Mouse (Mus musculus): ENCODE measurements around the gene Wdr46. TPM values are rescaled to one million over a fixed set of nuclear protein-coding genes. Genes with fewer than 3 reads are reported as not detected.

Wdr46 gene
- polyA plus RNA-seq, 1 experiment from 2014 or later = 29.4 TPM

DNA sequence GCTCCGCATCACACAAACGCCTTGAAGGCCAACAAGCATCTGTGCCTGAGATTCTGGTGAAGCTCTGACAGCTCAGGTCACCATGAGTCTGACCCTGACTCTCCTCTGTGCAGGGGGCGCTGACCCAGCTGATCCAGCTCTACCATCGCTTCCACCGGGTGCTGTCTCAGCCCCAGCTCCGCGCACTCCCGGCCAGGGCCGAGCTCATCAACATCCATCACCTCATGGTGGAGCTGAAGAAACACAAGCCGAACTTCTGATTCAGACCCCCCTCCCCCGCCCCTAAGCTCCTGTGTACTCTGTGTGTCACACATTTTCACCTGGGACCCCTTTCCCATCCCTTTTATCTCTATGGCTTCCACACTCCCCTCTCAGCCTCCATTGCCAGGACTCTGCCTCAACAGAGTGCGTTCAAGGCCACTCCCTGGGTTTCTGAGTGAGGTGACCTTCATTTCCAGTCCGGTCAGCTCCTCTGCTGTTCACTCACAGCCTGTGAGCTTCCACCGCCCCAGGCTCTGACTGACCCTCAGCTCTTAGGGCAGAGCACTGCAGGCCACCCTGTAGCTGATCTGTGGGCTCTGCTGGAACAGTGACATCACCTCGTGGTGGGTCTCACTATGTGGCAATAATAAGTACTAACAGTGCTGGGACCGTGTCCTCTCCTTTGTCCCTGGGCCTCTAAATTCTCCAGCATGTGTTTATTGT is 25.5 kb downstream of the Wdr46 start:
- Histone ChIP-seq H3K9ac (replicated peaks; ENCODE audit: low read depth, low read length) (no peak overlapping the region), H3K27me3 (replicated peaks; ENCODE audit: control insufficient read depth, insufficient read depth, low read length) (no peaks in the 10 kb centered on the region), H3K4me1 (replicated peaks; ENCODE audit: control insufficient read depth, insufficient read depth, low read length) (no peaks in the 10 kb centered on the region), H3K4me3 (replicated peaks; ENCODE audit: low read length) (no peak overlapping the region), H3K9me3 (ENCODE audit: control insufficient read depth, low read length) (no peaks in the 10 kb centered on the region), H3K27ac (ENCODE audit: low read length) (no peak overlapping the region), H3K36me3 (ENCODE audit: control insufficient read depth, insufficient read depth) (peaks cover 9% of the 10 kb centered on the region), H3K4me2 (ENCODE audit: low read length) (no peak overlapping the region)
- ATAC-seq = no peak
- WGBS = 93% methylated on average over 16 of the region's 16 CpGs

DNA sequence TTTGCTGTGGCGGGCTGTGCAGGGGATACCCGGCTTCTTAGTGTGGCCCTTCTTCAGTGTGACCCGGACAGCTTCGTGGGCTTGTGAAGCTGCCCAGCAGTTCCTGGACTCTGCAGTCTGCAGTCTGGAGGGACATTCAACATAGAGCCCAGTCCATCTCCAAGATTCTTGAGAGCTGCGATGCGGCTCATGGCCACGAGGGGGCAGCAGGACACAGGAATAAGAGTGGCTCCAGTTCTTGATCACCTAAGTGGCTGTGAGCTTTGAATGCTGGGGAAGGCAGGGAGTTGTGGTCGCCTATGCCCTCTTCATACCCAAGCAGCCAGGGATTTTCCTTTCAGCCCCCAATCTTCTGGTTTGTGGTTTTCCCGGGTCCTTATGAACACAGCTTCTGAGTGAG is 28.0 kb downstream of the Wdr46 start:
- no peaks in the 10 kb centered on the region for H3K27me3 ChIP-seq (replicated peaks; ENCODE audit: control insufficient read depth, insufficient read depth, low read length)
- H3K36me3 ChIP-seq (ENCODE audit: control insufficient read depth, insufficient read depth) = peaks cover 3% of the 10 kb centered on the region; the same call in 1 of the 2 replicates
- no peaks in the 10 kb centered on the region for H3K9me3 ChIP-seq (ENCODE audit: control insufficient read depth, low read length)
- H3K4me2 ChIP-seq (ENCODE audit: low read length) = no peak overlapping the region
- no peak overlapping the region for H3K4me3 ChIP-seq (replicated peaks; ENCODE audit: low read length)
- WGBS = 3% methylated on average over 9 of the region's 9 CpGs
- no peaks in the 10 kb centered on the region for H3K4me1 ChIP-seq (replicated peaks; ENCODE audit: control insufficient read depth, insufficient read depth, low read length)
- ATAC-seq = peak; percentile 81
- H3K9ac ChIP-seq (replicated peaks; ENCODE audit: low read depth, low read length) = no peak overlapping the region
- H3K27ac ChIP-seq (ENCODE audit: low read length) = no peak overlapping the region

DNA sequence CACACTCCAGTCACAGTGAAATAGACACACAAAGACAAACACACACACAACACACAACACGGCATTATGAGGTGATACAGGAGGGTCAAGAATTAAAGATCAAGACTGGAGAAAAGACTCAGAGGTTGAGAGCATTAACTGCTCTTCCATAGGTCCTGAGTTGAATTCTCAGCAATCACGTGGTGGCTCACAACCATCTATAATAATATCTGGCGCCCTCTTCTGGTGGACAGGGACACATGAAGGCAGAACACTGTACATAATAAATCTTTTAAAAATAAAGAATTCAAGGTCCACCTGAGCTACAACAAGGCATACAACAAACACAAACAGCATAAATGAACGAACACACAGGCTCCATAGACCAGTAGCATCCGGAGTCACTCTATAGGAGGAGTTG is 28.5 kb downstream of the Wdr46 start:
- peak; percentile 67 for ATAC-seq
- H3K27ac ChIP-seq (ENCODE audit: low read length) = no peak overlapping the region
- no peak overlapping the region for H3K4me2 ChIP-seq (ENCODE audit: low read length)
- no peaks in the 10 kb centered on the region for H3K9me3 ChIP-seq (ENCODE audit: control insufficient read depth, low read length)
- no peak overlapping the region for H3K9ac ChIP-seq (replicated peaks; ENCODE audit: low read depth, low read length)
- no peaks in the 10 kb centered on the region for H3K4me1 ChIP-seq (replicated peaks; ENCODE audit: control insufficient read depth, insufficient read depth, low read length)
- peaks cover 3% of the 10 kb centered on the region; the same call in 1 of the 2 replicates for H3K36me3 ChIP-seq (ENCODE audit: control insufficient read depth, insufficient read depth)
- WGBS = 25% methylated on average over 5 of the region's 5 CpGs
- H3K4me3 ChIP-seq (replicated peaks; ENCODE audit: low read length) = no peak overlapping the region
- 0 out of 2 replicates have a peak, but pooled peaks cover under 1% of the 10 kb centered on the region for H3K27me3 ChIP-seq (replicated peaks; ENCODE audit: control insufficient read depth, insufficient read depth, low read length)

DNA sequence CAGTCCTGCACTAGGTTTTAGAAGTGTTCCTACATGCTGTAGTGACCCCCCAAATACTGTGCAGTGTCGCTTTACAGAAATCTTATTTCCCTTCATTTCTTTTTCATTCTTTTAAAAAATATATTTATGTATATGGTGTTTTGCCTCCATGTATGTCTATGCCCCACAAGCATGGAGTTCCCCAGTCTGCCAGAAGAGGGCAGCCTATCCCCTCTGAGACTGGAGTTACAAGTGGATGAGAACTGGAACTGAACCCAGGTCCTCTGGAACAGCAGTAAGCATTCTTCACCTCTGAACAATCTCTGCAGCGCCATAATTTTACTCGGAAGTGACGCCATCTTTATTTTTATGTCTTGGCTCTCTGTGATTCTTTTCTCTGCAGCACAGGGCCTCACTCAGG is 28.9 kb downstream of the Wdr46 start:
- Histone ChIP-seq H3K4me1 (replicated peaks; ENCODE audit: control insufficient read depth, insufficient read depth, low read length) (no peaks in the 10 kb centered on the region), H3K27ac (ENCODE audit: low read length) (no peak overlapping the region), H3K36me3 (ENCODE audit: control insufficient read depth, insufficient read depth) (peaks cover 3% of the 10 kb centered on the region; the same call in 1 of the 2 replicates), H3K9me3 (ENCODE audit: control insufficient read depth, low read length) (no peaks in the 10 kb centered on the region), H3K4me3 (replicated peaks; ENCODE audit: low read length) (no peak overlapping the region), H3K27me3 (replicated peaks; ENCODE audit: control insufficient read depth, insufficient read depth, low read length) (0 out of 2 replicates have a peak, but pooled peaks cover 5% of the 10 kb centered on the region), H3K4me2 (ENCODE audit: low read length) (no peak overlapping the region), H3K9ac (replicated peaks; ENCODE audit: low read depth, low read length) (no peak overlapping the region)
- 75% methylated on average over 4 of the region's 4 CpGs for WGBS
- no peak for ATAC-seq

DNA sequence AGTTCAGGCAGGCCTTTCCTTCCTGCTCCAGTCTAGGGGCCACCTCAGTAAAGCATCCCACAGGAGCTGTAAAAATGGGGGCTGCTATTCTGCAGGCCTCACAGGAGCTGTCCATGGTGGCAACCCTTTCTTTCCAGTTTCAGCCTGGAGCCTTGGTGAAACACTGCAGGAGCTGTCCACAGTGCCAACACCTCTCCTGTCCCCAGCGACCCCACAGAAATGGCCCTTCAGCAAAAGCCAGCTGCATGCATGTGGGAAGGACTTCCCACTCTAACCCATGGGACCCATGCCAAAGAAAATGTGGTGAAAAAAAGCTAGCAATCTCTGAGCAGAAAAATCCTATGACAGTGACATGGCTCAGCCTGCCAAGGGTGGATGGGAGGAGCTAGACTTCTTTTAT is 32.2 kb downstream of the Wdr46 start:
- H3K9me3 ChIP-seq (ENCODE audit: control insufficient read depth, low read length) = no peaks in the 10 kb centered on the region
- no peak overlapping the region for H3K27ac ChIP-seq (ENCODE audit: low read length)
- H3K4me1 ChIP-seq (replicated peaks; ENCODE audit: control insufficient read depth, insufficient read depth, low read length) = no peaks in the 10 kb centered on the region
- H3K4me2 ChIP-seq (ENCODE audit: low read length) = no peak overlapping the region
- 15% methylated on average over 1 of the region's 1 CpGs for WGBS
- no peak overlapping the region for H3K9ac ChIP-seq (replicated peaks; ENCODE audit: low read depth, low read length)
- H3K27me3 ChIP-seq (replicated peaks; ENCODE audit: control insufficient read depth, insufficient read depth, low read length) = peaks cover 21% of the 10 kb centered on the region
- no peak overlapping the region for H3K4me3 ChIP-seq (replicated peaks; ENCODE audit: low read length)
- no peaks in the 10 kb centered on the region for H3K36me3 ChIP-seq (ENCODE audit: control insufficient read depth, insufficient read depth)
- no peak for ATAC-seq

DNA sequence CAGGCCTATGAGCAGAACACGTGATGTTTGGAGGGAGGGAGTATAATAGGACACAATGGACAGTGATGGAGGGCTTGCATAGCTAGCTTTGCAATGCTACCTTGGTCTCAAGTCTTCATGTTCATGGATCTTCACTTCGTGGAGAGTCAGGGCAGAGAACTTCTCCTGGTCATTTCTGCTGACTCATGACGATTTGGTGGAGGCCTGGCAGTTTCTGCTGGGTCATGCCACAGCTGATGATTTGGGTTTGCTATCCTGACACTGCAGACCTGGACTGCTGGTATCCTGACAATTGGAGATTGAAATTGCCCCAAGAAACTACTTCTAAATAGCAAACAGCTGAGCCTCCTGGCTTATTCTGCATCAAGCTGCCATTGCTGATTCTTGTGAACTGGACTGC is 33.1 kb downstream of the Wdr46 start:
- no peak overlapping the region for H3K4me2 ChIP-seq (ENCODE audit: low read length)
- 62% methylated on average over 3 of the region's 3 CpGs for WGBS
- no peak for ATAC-seq

DNA sequence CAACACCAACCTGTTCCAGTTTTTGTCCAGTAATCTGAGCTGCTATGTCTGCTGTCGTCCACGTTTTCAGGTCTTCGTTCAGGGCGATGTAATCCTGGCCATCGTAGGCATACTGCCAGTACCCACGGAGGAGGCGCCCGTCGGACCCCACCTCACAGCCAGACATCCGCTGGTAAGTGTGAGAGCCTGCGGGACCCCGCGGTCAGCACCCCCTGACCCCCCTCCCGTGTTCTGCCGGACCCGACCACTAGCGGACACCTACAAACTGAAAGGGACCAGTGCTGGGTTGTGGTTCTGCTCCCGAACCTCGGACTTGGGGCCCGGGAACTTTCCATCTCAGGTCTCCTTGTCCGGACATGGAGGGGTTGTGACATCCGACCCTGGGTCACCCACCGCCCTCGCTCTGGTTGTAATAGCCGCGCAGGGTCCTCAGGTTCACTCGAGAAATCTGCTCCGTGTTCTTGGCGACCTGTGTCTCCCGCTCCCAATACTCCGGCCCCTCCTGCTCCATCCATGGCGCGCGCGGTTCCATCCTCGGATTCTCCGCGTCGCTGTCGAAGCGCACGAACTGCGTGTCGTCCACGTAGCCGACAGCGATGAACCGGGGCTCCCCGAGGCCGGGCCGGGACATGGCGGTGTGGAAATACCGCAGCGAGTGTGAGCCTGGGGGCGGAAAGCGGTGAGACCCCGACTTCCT is 37.5 kb downstream of the Wdr46 start:
- peak overlapping the region; percentile 56 for H3K4me2 ChIP-seq (ENCODE audit: low read length)
- H3K4me3 ChIP-seq (replicated peaks; ENCODE audit: low read length) = peak overlapping the region; percentile 40
- peaks cover 47% of the 10 kb centered on the region for H3K27me3 ChIP-seq (replicated peaks; ENCODE audit: control insufficient read depth, insufficient read depth, low read length)
- no peaks in the 10 kb centered on the region for H3K36me3 ChIP-seq (ENCODE audit: control insufficient read depth, insufficient read depth)
- WGBS = 3% methylated on average over 57 of the region's 57 CpGs
- no peaks in the 10 kb centered on the region for H3K9me3 ChIP-seq (ENCODE audit: control insufficient read depth, low read length)
- H3K9ac ChIP-seq (replicated peaks; ENCODE audit: low read depth, low read length) = peak overlapping the region; percentile 52
- peaks cover 19% of the 10 kb centered on the region for H3K4me1 ChIP-seq (replicated peaks; ENCODE audit: control insufficient read depth, insufficient read depth, low read length)
- no peak overlapping the region for H3K27ac ChIP-seq (ENCODE audit: low read length)
- ATAC-seq = no peak

More for the DNA sequence above, 33.1 kb downstream of the Wdr46 start:
- H3K9ac ChIP-seq (replicated peaks; ENCODE audit: low read depth, low read length) = no peak overlapping the region
- no peaks in the 10 kb centered on the region for H3K9me3 ChIP-seq (ENCODE audit: control insufficient read depth, low read length)
- no peak overlapping the region for H3K27ac ChIP-seq (ENCODE audit: low read length)
- peaks cover 29% of the 10 kb centered on the region for H3K27me3 ChIP-seq (replicated peaks; ENCODE audit: control insufficient read depth, insufficient read depth, low read length)
- H3K36me3 ChIP-seq (ENCODE audit: control insufficient read depth, insufficient read depth) = no peaks in the 10 kb centered on the region
- H3K4me1 ChIP-seq (replicated peaks; ENCODE audit: control insufficient read depth, insufficient read depth, low read length) = peaks cover 7% of the 10 kb centered on the region; the same call in 1 of the 2 replicates
- no peak overlapping the region for H3K4me3 ChIP-seq (replicated peaks; ENCODE audit: low read length)

DNA sequence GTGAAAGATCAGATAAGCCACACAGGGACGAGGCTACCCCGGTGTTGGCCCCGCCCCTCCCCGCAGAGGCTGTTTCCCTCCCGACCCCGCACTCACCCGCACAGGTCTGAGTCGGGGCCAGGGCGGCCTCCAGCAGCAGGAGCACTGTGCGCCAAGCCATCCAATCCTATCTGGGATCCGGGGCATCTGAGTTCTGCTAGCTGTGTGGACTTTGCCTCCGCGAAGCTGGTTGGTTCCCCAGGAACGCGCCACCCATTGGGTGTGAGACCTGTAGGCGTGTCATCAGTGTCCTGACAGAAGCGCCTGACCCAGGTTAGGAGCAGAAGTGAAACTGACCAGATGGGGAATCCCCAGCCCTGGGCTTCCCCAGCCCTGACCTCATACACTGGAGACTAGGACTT is 38.2 kb downstream of the Wdr46 start:
- Histone ChIP-seq H3K27ac (ENCODE audit: low read length) (no peak overlapping the region), H3K4me3 (replicated peaks; ENCODE audit: low read length) (peak overlapping the region; percentile 40), H3K4me1 (replicated peaks; ENCODE audit: control insufficient read depth, insufficient read depth, low read length) (peaks cover 19% of the 10 kb centered on the region), H3K4me2 (ENCODE audit: low read length) (peak overlapping the region; percentile 56), H3K9me3 (ENCODE audit: control insufficient read depth, low read length) (no peaks in the 10 kb centered on the region), H3K9ac (replicated peaks; ENCODE audit: low read depth, low read length) (peak overlapping the region; percentile 52), H3K27me3 (replicated peaks; ENCODE audit: control insufficient read depth, insufficient read depth, low read length) (peaks cover 47% of the 10 kb centered on the region), H3K36me3 (ENCODE audit: control insufficient read depth, insufficient read depth) (no peaks in the 10 kb centered on the region)
- WGBS = under 1% methylated on average over 17 of the region's 17 CpGs
- no peak for ATAC-seq

DNA sequence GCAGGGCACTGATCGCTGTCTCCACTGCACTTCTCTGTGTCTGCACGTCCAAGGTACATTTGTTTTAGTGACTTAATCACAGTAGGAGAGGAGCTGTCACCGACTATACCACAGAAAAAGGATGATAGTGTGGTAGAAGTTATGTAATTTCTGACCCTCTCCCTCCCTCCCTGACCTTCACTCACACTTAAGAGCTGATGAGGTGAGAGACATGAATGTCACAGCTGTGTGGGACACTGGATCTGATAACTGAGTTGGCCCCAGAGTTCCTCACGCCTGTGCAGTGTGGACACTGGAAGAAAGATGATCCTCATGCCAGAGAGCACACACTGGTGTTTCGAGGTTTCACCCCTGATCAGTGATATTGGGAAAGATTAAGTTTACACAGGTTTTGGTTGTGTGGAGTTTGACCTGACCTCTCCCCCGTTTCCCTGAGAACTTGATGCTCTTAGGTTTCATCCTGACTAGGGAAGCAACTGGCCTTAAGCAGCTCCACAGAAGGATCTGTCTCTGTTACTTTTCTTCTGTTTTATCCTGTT is 39.1 kb downstream of the Wdr46 start:
- no peak overlapping the region for H3K27ac ChIP-seq (ENCODE audit: low read length)
- H3K4me2 ChIP-seq (ENCODE audit: low read length) = no peak overlapping the region
- peaks cover 19% of the 10 kb centered on the region for H3K4me1 ChIP-seq (replicated peaks; ENCODE audit: control insufficient read depth, insufficient read depth, low read length)
- ATAC-seq = no peak
- no peaks in the 10 kb centered on the region for H3K36me3 ChIP-seq (ENCODE audit: control insufficient read depth, insufficient read depth)
- H3K27me3 ChIP-seq (replicated peaks; ENCODE audit: control insufficient read depth, insufficient read depth, low read length) = peaks cover 42% of the 10 kb centered on the region
- 79% methylated on average over 6 of the region's 6 CpGs for WGBS
- H3K9ac ChIP-seq (replicated peaks; ENCODE audit: low read depth, low read length) = no peak overlapping the region
- H3K4me3 ChIP-seq (replicated peaks; ENCODE audit: low read length) = no peak overlapping the region
- H3K9me3 ChIP-seq (ENCODE audit: control insufficient read depth, low read length) = no peaks in the 10 kb centered on the region

Measured in forebrain, embryonic 16.5 days (tissue).